Mouse (Mus musculus) stomach, embryonic 15.5 days (tissue): Measurements from ENCODE around the gene Vrk2. TPM values are rescaled to one million over a fixed set of nuclear protein-coding genes. Genes with fewer than 3 reads are reported as not detected.

Source experiments
- ATAC-seq: fragments of 200-750 bp; cut with Nextera tagmentation; 2 replicates; pipeline ENCODE4 v1.8.0; 2017; ENCODE audit warnings: low read depth, moderate number of reproducible peaks, moderate TSS enrichment; ENCODE audit not compliant: insufficient read depth, low FRiP score
- H3K27ac ChIP-seq: fragments of 300-500 bp; sonication (generic); 2 replicates; pipeline ENCODE4 v1.5.1; 2015; ENCODE audit warnings: mild to moderate bottlenecking, inconsistent platforms
- H3K27me3 ChIP-seq: fragments of 300-500 bp; sonication (generic); replicated peaks from 2 replicates; pipeline ENCODE4 v1.6.1; 2015; ENCODE audit warnings: inconsistent platforms
- H3K36me3 ChIP-seq: fragments of 300-500 bp; sonication (generic); 2 replicates; pipeline ENCODE4 v1.6.1; 2015; ENCODE audit warnings: inconsistent platforms
- H3K4me1 ChIP-seq: fragments of 300-500 bp; sonication (generic); 2 replicates; pipeline ENCODE4 v1.6.1; 2015; ENCODE audit warnings: inconsistent platforms
- H3K4me2 ChIP-seq: fragments of 300-500 bp; sonication (generic); 2 replicates; pipeline ENCODE4 v1.6.1; 2015; ENCODE audit warnings: mild to moderate bottlenecking, inconsistent platforms
- H3K4me3 ChIP-seq: fragments of 300-500 bp; sonication (generic); replicated peaks from 2 replicates; pipeline ENCODE4 v1.5.1; 2015; ENCODE audit warnings: inconsistent platforms
- H3K9ac ChIP-seq: fragments of 300-500 bp; sonication (generic); 2 replicates; pipeline ENCODE4 v1.6.1; 2015; ENCODE audit warnings: inconsistent platforms
- H3K9me3 ChIP-seq: fragments of 300-500 bp; sonication (generic); 2 replicates; pipeline ENCODE4 v1.6.1; 2016; ENCODE audit warnings: inconsistent platforms
- WGBS: fragments of 180-500 bp; shearing (Covaris S2); methylation state at CpG from one replicate; pipeline ENCODE4 v1.1.7; 2015; 5-methylcytosine and 5-hydroxymethylcytosine counted together
- polyA plus RNA-seq: library from polyadenylated mRNA; unstranded; fragments of >200 nt; fragmentation: Nextera tagmentation; extraction: Ambion mirVana; gene quantifications from 2 replicates; pipeline ENCODE4 v1.2.1, GENCODE M21; 2015

Vrk2 gene
- polyA plus RNA-seq, 1 experiment from 2014 or later = 23.2 TPM

- WGBS = 66% methylated on average over 6 of the region's 6 CpGs
- Histone ChIP-seq H3K9me3 (no peaks in the 10 kb centered on the region), H3K4me3 (no peak overlapping the region), H3K4me1 (0 out of 2 replicates have a peak, but pooled peaks cover 2% of the 10 kb centered on the region), H3K4me2 (no peak overlapping the region), H3K36me3 (no peaks in the 10 kb centered on the region), H3K9ac (no peak overlapping the region), H3K27ac (no peak overlapping the region), H3K27me3 (no peaks in the 10 kb centered on the region)
- no peak for ATAC-seq
Observed at GRCm38 (mm10) chr11:26597761-26598160, 4.0 kb upstream of the Vrk2 start.

GRCm38 (mm10) chr11:26597145-26597544 lies 3.3 kb upstream of the Vrk2 start:
- no peaks in the 10 kb centered on the region for H3K36me3 ChIP-seq
- H3K27ac ChIP-seq = no peak overlapping the region
- no peak for ATAC-seq
- no peak overlapping the region for H3K4me2 ChIP-seq
- H3K9me3 ChIP-seq = no peaks in the 10 kb centered on the region
- H3K9ac ChIP-seq = no peak overlapping the region
- 0 out of 2 replicates have a peak, but pooled peaks cover 4% of the 10 kb centered on the region for H3K4me1 ChIP-seq
- 51% methylated on average over 6 of the region's 6 CpGs for WGBS
- no peak overlapping the region for H3K4me3 ChIP-seq
- H3K27me3 ChIP-seq = no peaks in the 10 kb centered on the region

GRCm38 (mm10) chr11:26596186-26596585 lies 2.4 kb upstream of the Vrk2 start:
- Histone ChIP-seq H3K4me3 (no peak overlapping the region), H3K36me3 (no peaks in the 10 kb centered on the region), H3K27me3 (no peaks in the 10 kb centered on the region), H3K27ac (no peak overlapping the region), H3K9me3 (no peaks in the 10 kb centered on the region), H3K4me2 (no peak overlapping the region), H3K9ac (no peak overlapping the region), H3K4me1 (0 out of 2 replicates have a peak, but pooled peaks cover 4% of the 10 kb centered on the region)
- ATAC-seq = no peak
- 88% methylated on average over 1 of the region's 1 CpGs for WGBS

GRCm38 (mm10) chr11:26594487-26594886 lies 688 bp upstream of the Vrk2 start:
- Histone ChIP-seq H3K9me3 (no peaks in the 10 kb centered on the region), H3K27ac (no peak overlapping the region), H3K4me1 (0 out of 2 replicates have a peak, but pooled peaks cover 4% of the 10 kb centered on the region), H3K36me3 (no peaks in the 10 kb centered on the region), H3K4me2 (no peak overlapping the region), H3K4me3 (no peak overlapping the region), H3K27me3 (no peaks in the 10 kb centered on the region), H3K9ac (no peak overlapping the region)
- ATAC-seq = no peak
- WGBS = 70% methylated on average over 1 of the region's 1 CpGs

GRCm38 (mm10) chr11:26592395-26593053 lies 1.3 kb downstream of the Vrk2 start:
- H3K36me3 ChIP-seq = no peaks in the 10 kb centered on the region
- peak overlapping the region; percentile 76 for H3K4me3 ChIP-seq
- peak overlapping the region; percentile 87; the same call in 1 of the 2 replicates for H3K27ac ChIP-seq
- no peaks in the 10 kb centered on the region for H3K9me3 ChIP-seq
- WGBS = 32% methylated on average over 6 of the region's 6 CpGs
- peak overlapping the region; percentile 50 for H3K4me2 ChIP-seq
- 0 out of 2 replicates have a peak, but pooled peaks cover 4% of the 10 kb centered on the region for H3K4me1 ChIP-seq
- no peak for ATAC-seq
- peak overlapping the region; percentile 62; the same call in 1 of the 2 replicates for H3K9ac ChIP-seq
- no peaks in the 10 kb centered on the region for H3K27me3 ChIP-seq

GRCm38 (mm10) chr11:26587184-26587524 lies 6.6 kb downstream of the Vrk2 start:
- Histone ChIP-seq H3K36me3 (no peaks in the 10 kb centered on the region), H3K9me3 (no peaks in the 10 kb centered on the region), H3K9ac (no peak overlapping the region), H3K27ac (no peak overlapping the region; the same call in 1 of the 2 replicates), H3K27me3 (no peaks in the 10 kb centered on the region), H3K4me1 (peaks cover 4% of the 10 kb centered on the region; the same call in 1 of the 2 replicates), H3K4me3 (no peak overlapping the region), H3K4me2 (no peak overlapping the region)
- no peak for ATAC-seq
- WGBS = 72% methylated on average over 1 of the region's 1 CpGs

GRCm38 (mm10) chr11:26586367-26587183 lies 7.2 kb downstream of the Vrk2 start:
- H3K4me1 ChIP-seq = peaks cover 4% of the 10 kb centered on the region; the same call in 1 of the 2 replicates
- WGBS = 45% methylated on average over 6 of the region's 6 CpGs
- ATAC-seq = no peak
- H3K9me3 ChIP-seq = no peaks in the 10 kb centered on the region
- no peak overlapping the region; the same call in 1 of the 2 replicates for H3K4me2 ChIP-seq
- no peak overlapping the region for H3K4me3 ChIP-seq
- no peak overlapping the region for H3K9ac ChIP-seq
- H3K36me3 ChIP-seq = no peaks in the 10 kb centered on the region
- no peak overlapping the region; the same call in 1 of the 2 replicates for H3K27ac ChIP-seq
- H3K27me3 ChIP-seq = no peaks in the 10 kb centered on the region

GRCm38 (mm10) chr11:26585409-26586366 lies 8.1 kb downstream of the Vrk2 start:
- H3K36me3 ChIP-seq = no peaks in the 10 kb centered on the region
- H3K27ac ChIP-seq = no peak overlapping the region
- no peaks in the 10 kb centered on the region for H3K9me3 ChIP-seq
- no peak overlapping the region for H3K9ac ChIP-seq
- 66% methylated on average over 17 of the region's 17 CpGs for WGBS
- no peak overlapping the region for H3K4me3 ChIP-seq
- peaks cover 4% of the 10 kb centered on the region; the same call in 1 of the 2 replicates for H3K4me1 ChIP-seq
- H3K4me2 ChIP-seq = no peak overlapping the region
- no peak for ATAC-seq
- H3K27me3 ChIP-seq = no peaks in the 10 kb centered on the region

- Histone ChIP-seq H3K9ac (no peak overlapping the region), H3K9me3 (no peaks in the 10 kb centered on the region), H3K4me3 (no peak overlapping the region), H3K4me1 (no peaks in the 10 kb centered on the region), H3K27me3 (no peaks in the 10 kb centered on the region), H3K27ac (no peak overlapping the region), H3K4me2 (no peak overlapping the region), H3K36me3 (no peaks in the 10 kb centered on the region)
- 85% methylated on average over 3 of the region's 3 CpGs for WGBS
- ATAC-seq = no peak
Observed at GRCm38 (mm10) chr11:26551551-26551950, 42.2 kb downstream of the Vrk2 start.

GRCm38 (mm10) chr11:26537816-26538215 lies 56.0 kb downstream of the Vrk2 start:
- Histone ChIP-seq H3K4me3 (no peak overlapping the region), H3K4me1 (no peaks in the 10 kb centered on the region), H3K27ac (no peak overlapping the region), H3K9me3 (no peaks in the 10 kb centered on the region), H3K9ac (no peak overlapping the region), H3K4me2 (no peak overlapping the region), H3K36me3 (no peaks in the 10 kb centered on the region), H3K27me3 (no peaks in the 10 kb centered on the region)
- no peak for ATAC-seq
- WGBS = 90% methylated on average over 5 of the region's 5 CpGs

- peak; percentile 39; the same call in 1 of the 2 replicates for ATAC-seq
- Histone ChIP-seq H3K27ac (no peak overlapping the region), H3K4me1 (no peaks in the 10 kb centered on the region), H3K36me3 (no peaks in the 10 kb centered on the region), H3K27me3 (no peaks in the 10 kb centered on the region), H3K4me2 (no peak overlapping the region), H3K4me3 (no peak overlapping the region), H3K9me3 (no peaks in the 10 kb centered on the region), H3K9ac (no peak overlapping the region)
Observed at GRCm38 (mm10) chr11:26533828-26534119, 60.0 kb downstream of the Vrk2 start.
